Mouse (Mus musculus): ENCODE measurements around the gene Trnp1. TPM values are rescaled to one million over a fixed set of nuclear protein-coding genes. Genes with fewer than 3 reads are reported as not detected.
A peak's percentile ranks its signal among the peaks of the same experiment; 100 is the strongest.
"Not testable (repeated sequence)": the region's sequence is repeated elsewhere in the genome, so short reads cannot be mapped to it uniquely, and the experiment has no call there.

Gene Trnp1
- polyA plus RNA-seq, 1 experiment from 2014 or later = 1.5 TPM

GRCm38 (mm10) chr4:133518601-133519368, 20.4 kb upstream of the Trnp1 start, which contains the start of gene Kdf1:
Gene Kdf1 (plus strand): TSS chr4:133518963.
- Histone ChIP-seq H3K4me3 (ENCODE audit: low read depth, low read length) (peak within 1 kb of the TSS; percentile 20), H3K27ac (ENCODE audit: low read depth, low read length) (no peak within 1 kb of the TSS), H3K27me3 (ENCODE audit: control insufficient read depth, insufficient read depth, low read length) (peaks cover 34% of the 10 kb centered on the region), H3K36me3 (ENCODE audit: control insufficient read depth, insufficient read depth, low read length) (no peaks in the 10 kb centered on the region), H3K4me1 (ENCODE audit: control insufficient read depth, insufficient read depth, low read length) (no peaks in the 10 kb centered on the region), H3K9me3 (ENCODE audit: control insufficient read depth, low read length) (no peaks in the 10 kb centered on the region), H3K4me2 (peak within 1 kb of the TSS; percentile 32), H3K9ac (ENCODE audit: low read length) (no peak within 1 kb of the TSS)
- ATAC-seq (ENCODE audit: low FRiP score) (no peak), DNase-seq (ENCODE audit: low spot score, missing footprints) (peak; percentile 74)
- WGBS = 5% methylated on average over 47 of the region's 69 CpGs

- Histone ChIP-seq H3K4me3 (ENCODE audit: low read depth, low read length) (no peak overlapping the region), H3K4me1 (ENCODE audit: control insufficient read depth, insufficient read depth, low read length) (no peaks in the 10 kb centered on the region), H3K27me3 (ENCODE audit: control insufficient read depth, insufficient read depth, low read length) (peaks cover 4% of the 10 kb centered on the region; the same call in 1 of the 2 replicates), H3K9me3 (ENCODE audit: control insufficient read depth, low read length) (no peaks in the 10 kb centered on the region), H3K9ac (ENCODE audit: low read length) (no peak overlapping the region), H3K27ac (ENCODE audit: low read depth, low read length) (no peak overlapping the region), H3K36me3 (ENCODE audit: control insufficient read depth, insufficient read depth, low read length) (no peaks in the 10 kb centered on the region), H3K4me2 (no peak overlapping the region)
- DNase-seq (ENCODE audit: low spot score, missing footprints) (peak; percentile 95), ATAC-seq (ENCODE audit: low FRiP score) (no peak)
- WGBS = 12% methylated on average over 8 of the region's 8 CpGs
Measured at GRCm38 (mm10) chr4:133512972-133513371, 14.6 kb upstream of the Trnp1 start.

- WGBS = 61% methylated on average over 4 of the region's 5 CpGs
- not testable (repeated sequence) for H3K27me3 ChIP-seq (ENCODE audit: control insufficient read depth, insufficient read depth, low read length); H3K4me1 ChIP-seq (ENCODE audit: control insufficient read depth, insufficient read depth, low read length); H3K4me2 ChIP-seq; H3K36me3 ChIP-seq (ENCODE audit: control insufficient read depth, insufficient read depth, low read length); DNase-seq (ENCODE audit: low spot score, missing footprints); H3K27ac ChIP-seq (ENCODE audit: low read depth, low read length); ATAC-seq (ENCODE audit: low FRiP score); H3K9me3 ChIP-seq (ENCODE audit: control insufficient read depth, low read length); H3K4me3 ChIP-seq (ENCODE audit: low read depth, low read length); H3K9ac ChIP-seq (ENCODE audit: low read length)
Measured at GRCm38 (mm10) chr4:133512511-133512910, 14.2 kb upstream of the Trnp1 start.

- H3K9me3 ChIP-seq (ENCODE audit: control insufficient read depth, low read length) = no peaks in the 10 kb centered on the region
- 81% methylated on average over 5 of the region's 5 CpGs for WGBS
Measured at GRCm38 (mm10) chr4:133511050-133511449, 12.7 kb upstream of the Trnp1 start.

GRCm38 (mm10) chr4:133508990-133509389, 10.6 kb upstream of the Trnp1 start:
- Histone ChIP-seq H3K4me2 (no peak overlapping the region), H3K36me3 (ENCODE audit: control insufficient read depth, insufficient read depth, low read length) (no peaks in the 10 kb centered on the region), H3K27ac (ENCODE audit: low read depth, low read length) (no peak overlapping the region), H3K4me3 (ENCODE audit: low read depth, low read length) (no peak overlapping the region), H3K9me3 (ENCODE audit: control insufficient read depth, low read length) (no peaks in the 10 kb centered on the region), H3K4me1 (ENCODE audit: control insufficient read depth, insufficient read depth, low read length) (no peaks in the 10 kb centered on the region), H3K27me3 (ENCODE audit: control insufficient read depth, insufficient read depth, low read length) (no peaks in the 10 kb centered on the region), H3K9ac (ENCODE audit: low read length) (no peak overlapping the region)
- ATAC-seq (ENCODE audit: low FRiP score) (no peak), DNase-seq (ENCODE audit: low spot score, missing footprints) (no peak)
- WGBS = 88% methylated on average over 7 of the region's 7 CpGs

More at GRCm38 (mm10) chr4:133511050-133511449, 12.7 kb upstream of the Trnp1 start:
- DNase-seq (ENCODE audit: low spot score, missing footprints) = no peak
- Histone ChIP-seq H3K4me2 (no peak overlapping the region), H3K27ac (ENCODE audit: low read depth, low read length) (no peak overlapping the region), H3K36me3 (ENCODE audit: control insufficient read depth, insufficient read depth, low read length) (no peaks in the 10 kb centered on the region), H3K4me3 (ENCODE audit: low read depth, low read length) (no peak overlapping the region), H3K4me1 (ENCODE audit: control insufficient read depth, insufficient read depth, low read length) (no peaks in the 10 kb centered on the region), H3K27me3 (ENCODE audit: control insufficient read depth, insufficient read depth, low read length) (no peaks in the 10 kb centered on the region), H3K9ac (ENCODE audit: low read length) (no peak overlapping the region)
- no peak for ATAC-seq (ENCODE audit: low FRiP score)

- 80% methylated on average over 5 of the region's 5 CpGs for WGBS
- Histone ChIP-seq H3K27me3 (ENCODE audit: control insufficient read depth, insufficient read depth, low read length) (peaks cover 3% of the 10 kb centered on the region; the same call in 1 of the 2 replicates), H3K9me3 (ENCODE audit: control insufficient read depth, low read length) (no peaks in the 10 kb centered on the region), H3K4me1 (ENCODE audit: control insufficient read depth, insufficient read depth, low read length) (no peaks in the 10 kb centered on the region), H3K4me2 (no peak overlapping the region), H3K9ac (ENCODE audit: low read length) (no peak overlapping the region), H3K4me3 (ENCODE audit: low read depth, low read length) (no peak overlapping the region), H3K27ac (ENCODE audit: low read depth, low read length) (no peak overlapping the region), H3K36me3 (ENCODE audit: control insufficient read depth, insufficient read depth, low read length) (no peaks in the 10 kb centered on the region)
- ATAC-seq (ENCODE audit: low FRiP score) = no peak
- no peak for DNase-seq (ENCODE audit: low spot score, missing footprints)
Measured at GRCm38 (mm10) chr4:133506573-133506972, 8.2 kb upstream of the Trnp1 start.

GRCm38 (mm10) chr4:133504755-133505485, 6.6 kb upstream of the Trnp1 start:
- 64% methylated on average over 9 of the region's 9 CpGs for WGBS
- no peak for DNase-seq (ENCODE audit: low spot score, missing footprints)
- peaks cover 12% of the 10 kb centered on the region for H3K27me3 ChIP-seq (ENCODE audit: control insufficient read depth, insufficient read depth, low read length)
- H3K4me1 ChIP-seq (ENCODE audit: control insufficient read depth, insufficient read depth, low read length) = no peaks in the 10 kb centered on the region
- no peak overlapping the region for H3K9ac ChIP-seq (ENCODE audit: low read length)
- no peaks in the 10 kb centered on the region for H3K9me3 ChIP-seq (ENCODE audit: control insufficient read depth, low read length)
- no peak overlapping the region for H3K27ac ChIP-seq (ENCODE audit: low read depth, low read length)
- no peak overlapping the region for H3K4me3 ChIP-seq (ENCODE audit: low read depth, low read length)
- no peak for ATAC-seq (ENCODE audit: low FRiP score)
- H3K36me3 ChIP-seq (ENCODE audit: control insufficient read depth, insufficient read depth, low read length) = no peaks in the 10 kb centered on the region
- H3K4me2 ChIP-seq = no peak overlapping the region

GRCm38 (mm10) chr4:133504300-133504699, 6.0 kb upstream of the Trnp1 start:
- H3K9me3 ChIP-seq (ENCODE audit: control insufficient read depth, low read length) = no peaks in the 10 kb centered on the region
- no peaks in the 10 kb centered on the region for H3K4me1 ChIP-seq (ENCODE audit: control insufficient read depth, insufficient read depth, low read length)
- H3K9ac ChIP-seq (ENCODE audit: low read length) = no peak overlapping the region
- no peaks in the 10 kb centered on the region for H3K36me3 ChIP-seq (ENCODE audit: control insufficient read depth, insufficient read depth, low read length)
- H3K27me3 ChIP-seq (ENCODE audit: control insufficient read depth, insufficient read depth, low read length) = peaks cover 19% of the 10 kb centered on the region
- DNase-seq (ENCODE audit: low spot score, missing footprints) = no peak
- no peak overlapping the region for H3K4me3 ChIP-seq (ENCODE audit: low read depth, low read length)
- 66% methylated on average over 5 of the region's 5 CpGs for WGBS
- no peak overlapping the region for H3K27ac ChIP-seq (ENCODE audit: low read depth, low read length)
- no peak overlapping the region for H3K4me2 ChIP-seq
- ATAC-seq (ENCODE audit: low FRiP score) = no peak

GRCm38 (mm10) chr4:133501514-133501913, 3.2 kb upstream of the Trnp1 start:
- no peak overlapping the region for H3K4me3 ChIP-seq (ENCODE audit: low read depth, low read length)
- no peak for ATAC-seq (ENCODE audit: low FRiP score)
- H3K4me1 ChIP-seq (ENCODE audit: control insufficient read depth, insufficient read depth, low read length) = peaks cover 10% of the 10 kb centered on the region
- H3K9ac ChIP-seq (ENCODE audit: low read length) = no peak overlapping the region
- 75% methylated on average over 7 of the region's 7 CpGs for WGBS
- no peak overlapping the region for H3K27ac ChIP-seq (ENCODE audit: low read depth, low read length)
- DNase-seq (ENCODE audit: low spot score, missing footprints) = no peak
- H3K27me3 ChIP-seq (ENCODE audit: control insufficient read depth, insufficient read depth, low read length) = peaks cover 46% of the 10 kb centered on the region
- H3K36me3 ChIP-seq (ENCODE audit: control insufficient read depth, insufficient read depth, low read length) = no peaks in the 10 kb centered on the region
- no peak overlapping the region for H3K4me2 ChIP-seq
- H3K9me3 ChIP-seq (ENCODE audit: control insufficient read depth, low read length) = no peaks in the 10 kb centered on the region
